Mouse (Mus musculus) v-Abl transformed pro-B cells (cell line): ENCODE measurements around the gene Zbtb7a.

ENCODE experiments used
- in situ Hi-C, 2 experiments: fragments of 400-800 bp; cut with MboI; formaldehyde crosslinking; loops; one replicate each; pipeline ENCODE4 v1.15.1; 2025; ENCODE audit not compliant: unreplicated experiment in 2 of 2

Gene Zbtb7a

DNA sequence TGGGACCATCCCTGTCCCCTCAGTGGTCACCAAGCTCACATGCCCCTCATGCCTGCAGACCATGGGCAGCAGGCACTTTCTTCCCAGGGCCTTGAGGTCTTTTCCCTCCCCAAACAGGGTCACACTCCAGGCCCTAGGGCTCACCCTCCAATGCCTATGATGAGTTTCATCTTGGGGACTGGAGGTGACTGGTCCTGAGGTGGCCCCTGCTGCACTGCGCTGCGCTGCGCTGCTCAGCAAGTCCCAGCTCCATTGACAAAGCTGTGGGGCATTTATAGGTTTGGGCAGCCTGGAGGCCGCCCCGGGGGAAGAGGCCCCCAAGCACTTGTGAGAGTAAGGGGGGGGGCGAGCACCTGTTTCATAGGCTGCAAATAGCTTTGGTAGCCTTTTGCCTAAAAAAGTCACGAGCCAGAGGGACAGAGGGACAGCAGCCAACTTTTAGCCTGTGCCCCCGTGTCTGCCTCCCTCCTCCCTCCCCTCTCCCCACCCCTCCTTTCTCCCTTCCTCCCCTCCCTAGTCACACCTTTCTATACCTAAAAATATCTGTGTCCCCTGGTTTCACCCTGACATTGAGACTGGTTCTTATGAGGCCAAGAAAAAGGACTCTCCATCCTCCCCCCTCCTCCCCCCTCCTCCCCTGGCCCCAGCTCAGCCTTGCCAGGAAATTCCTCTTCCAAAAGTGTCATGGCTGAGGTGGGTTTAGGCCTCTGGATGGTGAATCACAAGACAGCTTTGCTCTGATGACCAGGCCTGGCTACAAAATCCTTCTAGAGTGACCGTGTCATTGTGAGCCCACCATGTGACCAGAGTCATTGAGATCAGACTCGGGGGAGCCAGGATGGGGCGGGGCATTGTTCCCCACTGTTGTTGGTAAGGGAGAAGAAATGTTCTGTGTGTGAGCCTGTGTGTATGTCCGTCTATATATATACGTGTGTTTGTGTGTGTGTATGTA, 67.1 kb downstream of the Zbtb7a start, which contains the start of gene Nmrk2:
Gene Nmrk2 (minus strand): TSS at position 245 of the 952 bp plus-strand sequence.
- in situ Hi-C loops: loop anchor here in 1 of 2 experiments (25.0 kb wide), 1 partner anchor 960 kb away; no protein-coding TSS in a partner anchor
